Mouse (Mus musculus): ENCODE data around the gene Epn2. TPM values are rescaled to one million over a fixed set of nuclear protein-coding genes. Genes with fewer than 3 reads are reported as not detected.
"Not testable (repeated sequence)": the region's sequence is repeated elsewhere in the genome, so short reads cannot be mapped to it uniquely, and the experiment has no call there.

Epn2 gene
- total RNA-seq, 1 experiment from 2014 or later = 0.70 TPM

- no peak for ATAC-seq (ENCODE audit: extremely low read depth, insufficient number of reproducible peaks, low FRiP score, poor library complexity, severe bottlenecking)
Measured at GRCm38 (mm10) chr11:61598367-61598766, 18.9 kb upstream of the Epn2 start.

DNA sequence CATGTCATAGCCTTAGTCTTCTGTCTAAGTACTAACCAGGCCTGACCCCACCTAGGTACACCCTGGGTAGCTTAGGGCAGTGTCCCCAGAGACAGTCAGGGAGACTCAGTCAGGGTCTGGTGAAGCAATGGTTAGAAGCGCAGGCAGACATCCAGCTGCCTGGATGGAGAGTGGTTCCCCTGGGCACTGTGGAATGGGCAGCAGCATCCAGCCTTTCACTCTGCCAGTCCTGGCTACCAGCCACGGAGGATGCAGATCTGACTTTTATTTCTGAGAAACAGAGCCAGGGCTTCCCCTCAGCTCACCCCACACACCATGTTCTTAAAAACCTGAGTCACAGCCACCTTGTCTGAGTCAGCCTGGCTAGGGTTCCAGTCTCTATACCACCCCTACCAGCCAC, 18.0 kb upstream of the Epn2 start:
- 0 out of 2 replicates have a peak, but pooled peaks have one; percentile 19 for ATAC-seq (ENCODE audit: extremely low read depth, insufficient number of reproducible peaks, low FRiP score, poor library complexity, severe bottlenecking)

DNA sequence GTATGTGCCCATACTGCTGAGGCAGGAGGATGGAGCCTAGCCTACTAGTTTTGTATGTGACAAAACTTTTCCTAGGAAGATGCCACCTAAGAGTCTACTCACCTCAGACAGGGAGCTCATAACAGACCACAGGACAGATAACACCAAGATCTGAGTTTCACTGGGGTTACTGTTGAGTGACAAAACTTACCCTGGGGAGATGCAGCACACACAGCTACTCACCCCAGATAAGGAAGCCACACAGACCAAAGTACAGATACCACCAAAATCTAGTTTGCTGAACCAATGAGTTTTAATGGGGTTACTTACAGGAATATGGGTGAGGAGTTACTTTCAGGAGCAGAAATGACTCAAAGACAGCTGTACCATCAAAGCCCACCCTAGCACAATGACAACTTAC, 13.6 kb upstream of the Epn2 start:
- no peak for ATAC-seq (ENCODE audit: extremely low read depth, insufficient number of reproducible peaks, low FRiP score, poor library complexity, severe bottlenecking)

DNA sequence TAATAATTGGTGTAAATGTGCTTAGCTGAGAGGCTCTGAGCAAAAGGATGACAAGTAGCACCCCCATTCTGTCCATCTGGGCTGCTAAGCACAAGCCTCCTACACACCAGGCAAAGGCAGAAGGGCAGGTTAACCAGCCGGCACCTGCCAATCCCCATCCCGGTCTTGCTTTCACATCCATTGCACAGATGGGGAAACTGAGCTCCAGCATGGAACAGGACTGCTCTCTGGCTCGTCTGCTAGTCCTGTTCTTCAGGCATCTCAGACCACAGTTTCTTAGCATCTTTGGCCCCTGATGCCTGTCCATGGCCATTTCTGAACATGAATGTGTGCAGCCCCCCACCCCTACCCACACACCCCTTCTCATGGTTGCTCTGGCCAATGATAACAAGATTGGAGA, 12.6 kb upstream of the Epn2 start:
- ATAC-seq (ENCODE audit: extremely low read depth, insufficient number of reproducible peaks, low FRiP score, poor library complexity, severe bottlenecking) = no peak

DNA sequence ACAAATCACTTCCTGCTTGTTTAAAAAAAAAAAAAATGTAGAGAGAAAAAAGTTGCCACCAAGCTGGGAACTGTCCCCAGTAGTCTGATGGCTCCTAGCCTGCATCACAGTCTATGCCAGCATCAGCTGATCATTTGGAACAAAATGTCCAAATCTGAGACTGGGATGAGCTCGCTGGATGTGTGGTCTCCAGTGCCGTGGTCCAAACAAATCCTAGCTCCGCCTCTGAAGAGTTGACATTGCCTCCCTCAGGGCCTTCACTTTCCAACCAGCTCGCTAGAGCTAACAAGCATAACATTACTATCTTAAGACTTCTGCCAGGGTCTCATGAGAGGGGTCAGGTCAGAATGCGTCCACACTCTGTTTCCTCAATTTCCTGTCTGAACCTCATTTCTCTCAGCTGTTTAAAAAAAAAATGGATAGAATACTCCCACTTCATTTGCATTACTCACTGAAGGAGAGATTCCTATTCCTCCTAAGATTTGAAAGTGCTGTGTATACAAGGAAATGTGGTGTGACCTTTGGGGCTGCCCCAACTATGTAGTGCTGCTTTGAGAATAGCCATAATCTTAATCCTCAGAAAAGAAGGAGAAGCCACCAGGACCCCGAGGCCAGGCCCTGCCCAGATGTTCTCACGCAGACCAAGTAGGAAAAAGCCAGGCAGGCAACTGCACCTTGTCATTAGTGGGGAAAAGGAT, 11.2 kb upstream of the Epn2 start:
- ATAC-seq (ENCODE audit: extremely low read depth, insufficient number of reproducible peaks, low FRiP score, poor library complexity, severe bottlenecking) = no peak

- ATAC-seq (ENCODE audit: extremely low read depth, insufficient number of reproducible peaks, low FRiP score, poor library complexity, severe bottlenecking) = no peak
Measured at GRCm38 (mm10) chr11:61585421-61585820, 5.9 kb upstream of the Epn2 start.

DNA sequence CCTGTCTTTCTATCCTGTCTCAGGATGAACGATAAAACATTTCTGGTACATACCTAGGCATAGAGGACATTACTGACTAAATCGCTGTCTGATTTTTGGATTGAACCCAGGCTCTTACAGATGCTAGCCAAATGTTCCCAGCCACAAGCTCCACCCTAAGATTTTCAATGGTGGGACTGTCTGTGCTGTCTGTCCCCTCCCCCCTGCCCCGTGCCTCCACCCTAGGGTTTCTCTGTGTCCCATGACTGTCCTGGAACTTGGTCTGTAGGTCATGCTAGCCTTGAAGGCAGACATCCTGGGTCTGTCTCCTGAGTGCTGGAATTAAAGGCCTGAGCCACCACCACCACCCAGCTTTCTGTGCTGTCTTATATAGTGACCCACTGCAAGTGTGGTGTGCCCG, 5.3 kb upstream of the Epn2 start:
- no peak for ATAC-seq (ENCODE audit: extremely low read depth, insufficient number of reproducible peaks, low FRiP score, poor library complexity, severe bottlenecking)

DNA sequence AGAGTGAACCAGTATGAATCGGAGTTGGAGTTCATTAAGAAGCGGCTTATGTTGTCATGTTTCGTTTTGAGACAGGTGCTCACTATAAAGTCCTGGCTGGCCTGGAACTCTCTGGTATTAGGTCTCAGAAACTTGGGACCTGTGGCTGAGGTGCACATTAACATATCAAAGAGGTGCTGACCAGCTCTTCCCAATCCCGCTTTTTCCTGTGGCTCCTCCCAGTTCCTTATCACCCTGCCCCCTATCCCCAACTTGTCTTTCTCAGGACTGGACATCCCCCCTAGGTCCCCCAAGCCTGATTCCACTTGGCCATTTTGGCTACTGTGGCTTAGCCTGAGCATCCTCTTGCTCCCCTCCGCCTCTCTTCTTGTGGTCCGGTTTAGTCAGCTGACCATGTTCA, 4.6 kb upstream of the Epn2 start:
- ATAC-seq (ENCODE audit: extremely low read depth, insufficient number of reproducible peaks, low FRiP score, poor library complexity, severe bottlenecking) = no peak

DNA sequence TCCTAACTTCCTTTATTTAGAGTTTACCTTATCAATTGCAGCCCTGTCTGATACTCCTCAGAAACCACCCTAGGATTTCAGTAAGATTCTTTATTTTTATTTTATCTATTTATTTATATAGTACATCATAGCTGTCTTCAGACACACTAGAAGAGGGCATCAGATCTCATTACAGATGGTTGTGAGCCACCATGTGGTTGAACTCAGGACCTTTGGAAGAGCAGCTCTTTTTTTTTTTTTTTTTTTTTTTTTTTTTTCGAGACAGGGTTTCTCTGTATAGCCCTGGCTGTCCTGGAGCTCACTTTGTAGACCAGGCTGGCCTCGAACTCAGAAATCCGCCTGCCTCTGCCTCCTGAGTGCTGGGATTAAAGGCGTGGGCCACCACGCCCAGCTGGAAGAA, 3.3 kb upstream of the Epn2 start:
- ATAC-seq (ENCODE audit: extremely low read depth, insufficient number of reproducible peaks, low FRiP score, poor library complexity, severe bottlenecking) = not testable (repeated sequence)

DNA sequence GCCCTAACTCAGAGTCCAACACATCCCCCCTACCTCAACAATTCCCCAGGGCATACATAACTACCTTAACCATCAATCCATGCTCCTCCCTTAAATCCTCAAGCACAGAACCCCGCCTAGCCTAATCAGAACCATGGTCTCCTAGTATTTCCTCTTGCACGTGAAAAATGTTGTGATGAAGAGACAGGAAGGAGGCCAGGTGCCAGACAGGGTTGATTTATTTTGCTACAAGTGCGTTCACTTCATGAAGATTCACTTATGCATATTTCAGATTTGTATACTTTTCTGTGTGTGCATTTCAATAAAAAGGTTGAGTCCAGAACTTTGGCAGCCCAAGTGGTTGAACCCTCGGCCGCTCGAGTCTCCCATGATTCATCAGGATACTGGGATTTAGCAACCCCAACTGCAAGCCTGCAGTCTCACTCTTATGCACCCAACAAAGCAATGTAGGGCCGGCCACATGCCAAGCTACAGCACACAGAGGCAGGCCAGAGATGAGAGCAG, 443 bp upstream of the Epn2 start:
- no peak for ATAC-seq (ENCODE audit: extremely low read depth, insufficient number of reproducible peaks, low FRiP score, poor library complexity, severe bottlenecking)

DNA sequence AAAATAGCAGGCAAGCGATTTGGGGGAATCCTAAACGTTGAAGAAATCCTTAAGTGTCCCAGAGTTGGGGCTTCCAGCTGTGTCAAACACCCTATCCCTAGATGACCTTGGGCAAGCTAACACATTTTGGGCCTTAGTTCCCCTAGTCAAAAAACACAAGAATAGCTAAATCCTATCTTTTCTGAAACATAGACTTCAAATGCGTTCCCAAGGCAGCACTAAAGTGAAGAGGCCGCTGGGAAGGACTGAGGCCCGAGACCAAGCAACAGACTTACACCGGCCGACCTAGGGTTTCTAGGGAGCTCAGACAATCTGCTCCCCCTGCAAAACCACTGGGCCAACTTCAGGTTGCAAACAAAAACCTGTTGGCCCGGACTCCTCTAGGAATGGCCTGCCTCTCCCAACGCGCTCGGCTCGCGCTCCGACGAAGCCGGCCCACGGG, 925 bp downstream of the Epn2 start:
- ATAC-seq (ENCODE audit: extremely low read depth, insufficient number of reproducible peaks, low FRiP score, poor library complexity, severe bottlenecking) = no peak

DNA sequence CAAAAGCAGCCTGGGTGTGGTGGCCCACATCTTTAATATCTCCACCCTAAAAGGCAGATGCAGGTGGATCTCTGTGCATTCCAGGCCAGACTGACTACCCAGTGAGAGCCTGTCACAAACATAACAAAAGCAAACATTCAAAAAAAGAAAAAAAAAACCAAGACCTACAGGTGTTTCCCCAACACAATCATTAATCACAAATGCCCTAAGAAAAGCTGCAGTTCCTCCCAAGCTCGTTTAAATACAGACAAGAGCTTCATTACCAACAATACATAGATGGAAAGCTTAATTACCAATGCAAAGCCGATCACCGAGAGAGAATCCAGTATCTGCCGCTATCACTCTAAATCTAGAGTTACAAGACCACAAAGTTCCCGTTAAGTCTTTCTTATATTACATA, 1.5 kb downstream of the Epn2 start:
- ATAC-seq (ENCODE audit: extremely low read depth, insufficient number of reproducible peaks, low FRiP score, poor library complexity, severe bottlenecking) = no peak

DNA sequence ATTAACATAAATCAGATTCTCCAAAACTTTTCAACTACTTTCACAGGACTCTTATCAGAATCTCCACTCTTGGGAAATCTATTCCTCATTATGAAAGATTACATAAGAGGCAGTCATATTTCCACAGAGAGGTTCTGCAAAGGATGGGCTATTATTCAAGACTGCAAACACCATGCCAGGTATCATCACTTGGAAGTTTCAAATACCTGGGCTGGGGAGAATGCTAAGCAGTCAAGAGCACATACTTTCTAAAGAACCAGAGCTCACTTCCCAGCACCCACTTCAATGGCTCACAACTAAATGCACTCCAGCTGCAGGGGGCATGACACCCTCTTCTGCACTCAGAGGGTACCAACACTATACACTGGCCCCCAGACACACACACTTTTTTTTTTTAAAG, 2.1 kb downstream of the Epn2 start:
- no peak for ATAC-seq (ENCODE audit: extremely low read depth, insufficient number of reproducible peaks, low FRiP score, poor library complexity, severe bottlenecking)

- ATAC-seq (ENCODE audit: extremely low read depth, insufficient number of reproducible peaks, low FRiP score, poor library complexity, severe bottlenecking) = no peak
Measured at GRCm38 (mm10) chr11:61573266-61573665, 6.2 kb downstream of the Epn2 start.

DNA sequence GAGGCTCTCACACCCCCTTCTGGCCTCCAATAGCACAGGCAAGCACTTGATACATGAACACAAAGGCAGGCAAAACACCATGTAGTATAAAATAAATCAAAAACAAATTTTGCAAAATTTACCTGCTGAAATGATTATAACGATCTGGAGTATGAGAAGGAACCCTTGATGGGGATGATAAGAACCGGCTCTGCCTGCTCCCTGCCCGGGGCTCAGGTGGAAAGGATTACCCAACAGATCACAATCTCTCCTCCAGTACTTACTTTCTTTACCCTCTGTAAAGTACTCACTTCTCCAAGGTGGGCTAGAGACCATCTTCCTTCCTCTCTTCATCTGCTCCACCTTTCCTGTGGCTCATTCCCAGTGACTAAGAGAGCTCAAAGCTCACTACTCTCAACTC, 8.3 kb downstream of the Epn2 start:
- ATAC-seq (ENCODE audit: extremely low read depth, insufficient number of reproducible peaks, low FRiP score, poor library complexity, severe bottlenecking) = no peak

DNA sequence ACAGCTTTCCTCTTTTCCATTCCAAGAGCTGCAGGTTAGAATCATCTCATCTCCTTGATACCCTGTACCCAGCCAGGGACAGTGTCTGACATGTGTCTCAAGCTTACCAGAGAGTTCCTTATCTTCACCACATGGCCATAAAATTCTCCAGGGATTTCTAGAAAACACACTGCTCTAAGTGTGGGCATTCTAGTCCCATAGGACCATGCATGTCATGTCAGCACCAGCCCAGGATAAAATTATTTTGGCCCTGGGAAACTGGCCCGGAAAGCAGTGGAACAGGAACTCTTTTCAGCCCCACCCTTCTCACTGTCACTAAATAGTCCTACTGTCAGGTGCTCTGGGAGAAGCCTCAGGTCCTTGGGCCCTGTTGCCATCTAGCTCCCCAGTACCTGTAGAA, 9.8 kb downstream of the Epn2 start:
- ATAC-seq (ENCODE audit: extremely low read depth, insufficient number of reproducible peaks, low FRiP score, poor library complexity, severe bottlenecking) = no peak

- no peak for ATAC-seq (ENCODE audit: extremely low read depth, insufficient number of reproducible peaks, low FRiP score, poor library complexity, severe bottlenecking)
Measured at GRCm38 (mm10) chr11:61564566-61564965, 14.9 kb downstream of the Epn2 start.

- no peak for ATAC-seq (ENCODE audit: extremely low read depth, insufficient number of reproducible peaks, low FRiP score, poor library complexity, severe bottlenecking)
Measured at GRCm38 (mm10) chr11:61563939-61564338, 15.5 kb downstream of the Epn2 start.

DNA sequence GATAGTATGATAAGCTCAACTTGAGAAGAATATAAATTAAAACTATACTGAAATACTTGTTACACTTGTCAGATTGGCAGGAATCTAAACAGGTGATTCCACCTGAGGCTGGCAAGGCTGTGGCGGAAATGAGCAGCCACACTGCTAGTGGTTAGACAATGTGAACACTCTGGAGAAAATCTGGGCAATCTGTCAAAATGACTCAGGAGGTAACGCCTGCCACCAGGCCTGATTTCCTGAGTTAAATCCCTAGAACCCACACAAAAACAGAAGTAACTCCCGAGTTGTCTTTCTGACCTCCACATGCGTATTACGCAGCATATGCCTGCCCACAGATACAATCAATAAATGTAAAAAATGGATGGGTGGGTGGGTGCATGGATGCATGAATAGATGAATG, 17.1 kb downstream of the Epn2 start:
- no peak for ATAC-seq (ENCODE audit: extremely low read depth, insufficient number of reproducible peaks, low FRiP score, poor library complexity, severe bottlenecking)

- ATAC-seq (ENCODE audit: extremely low read depth, insufficient number of reproducible peaks, low FRiP score, poor library complexity, severe bottlenecking) = no peak
Measured at GRCm38 (mm10) chr11:61559572-61559971, 19.9 kb downstream of the Epn2 start.
